Mouse (Mus musculus) spleen, adult 2 months (tissue): ENCODE data around the gene Tor1b.

Source experiments
- CTCF ChIP-seq: fragments of 200-500 bp; IDR thresholded peaks from 2 replicates; pipeline ENCODE4 v1.5.1; 2011; ENCODE audit warnings: mild to moderate bottlenecking, inconsistent platforms; ENCODE audit not compliant: insufficient read depth, insufficient read length, insufficient replicate concordance; ENCODE audit errors: extremely low read depth
- POLR2A ChIP-seq: fragments of 200-500 bp; IDR thresholded peaks from 2 replicates; pipeline ENCODE4 v1.6.1; 2011; ENCODE audit warnings: low read depth, low read length, inconsistent platforms

GRCm38 (mm10) chr2:30917649-30918048, 35.1 kb upstream of the Tor1b start:
- TF ChIP-seq POLR2A (no peak), CTCF (no peak)
